Mouse (Mus musculus) kidney, postnatal 25 days (tissue): ENCODE results near the gene Ogdh.

Source experiments
- DNase-seq, 2 experiments: peaks; one replicate each; pipeline ENCODE4 v3.0.0; 2021; ENCODE audit warnings: mixed read lengths in 2 of 2

The Ogdh gene

GRCm38 (mm10) chr11:6296077-6296476 is 4.6 kb downstream of the Ogdh start:
- DNase-seq, result no peak

GRCm38 (mm10) chr11:6299435-6299834 is 8.0 kb downstream of the Ogdh start:
- no peak for DNase-seq

GRCm38 (mm10) chr11:6302793-6303192 is 11.4 kb downstream of the Ogdh start:
- DNase-seq, result peak; percentile 14 to 52

GRCm38 (mm10) chr11:6305943-6306430 is 14.6 kb downstream of the Ogdh start:
- DNase-seq, result no peak

GRCm38 (mm10) chr11:6308181-6308580 is 16.7 kb downstream of the Ogdh start:
- DNase-seq, result peak; percentile 41 to 68

- no peak for DNase-seq
Observed at GRCm38 (mm10) chr11:6313874-6314406, 22.5 kb downstream of the Ogdh start.

GRCm38 (mm10) chr11:6316821-6317220 is 25.4 kb downstream of the Ogdh start:
- no peak for DNase-seq

GRCm38 (mm10) chr11:6318559-6318958 is 27.1 kb downstream of the Ogdh start:
- DNase-seq, result no peak

GRCm38 (mm10) chr11:6319374-6319773 is 27.9 kb downstream of the Ogdh start:
- DNase-seq, result no peak

GRCm38 (mm10) chr11:6322086-6322485 is 30.7 kb downstream of the Ogdh start:
- no peak for DNase-seq

GRCm38 (mm10) chr11:6323348-6323747 is 31.9 kb downstream of the Ogdh start:
- DNase-seq, result no peak

GRCm38 (mm10) chr11:6331256-6331655 is 39.8 kb downstream of the Ogdh start:
- no peak for DNase-seq

GRCm38 (mm10) chr11:6332606-6333005 is 41.2 kb downstream of the Ogdh start:
- DNase-seq, result no peak

GRCm38 (mm10) chr11:6333403-6333802 is 42.0 kb downstream of the Ogdh start:
- DNase-seq, result no peak

GRCm38 (mm10) chr11:6335321-6335720 is 43.9 kb downstream of the Ogdh start:
- DNase-seq, result no peak

- peak; percentile 12 to 59 for DNase-seq
Observed at GRCm38 (mm10) chr11:6336689-6337088, 45.3 kb downstream of the Ogdh start.

GRCm38 (mm10) chr11:6345956-6346355 is 54.5 kb downstream of the Ogdh start:
- no peak for DNase-seq

GRCm38 (mm10) chr11:6346966-6347365 is 55.5 kb downstream of the Ogdh start:
- peak in 1 of 2 experiments; percentile 16 for DNase-seq

- DNase-seq, result no peak
Observed at GRCm38 (mm10) chr11:6348681-6349200, 57.3 kb downstream of the Ogdh start.

- no peak for DNase-seq
Observed at GRCm38 (mm10) chr11:6349586-6349985, 58.2 kb downstream of the Ogdh start.

- DNase-seq, result no peak
Observed at GRCm38 (mm10) chr11:6355106-6355505, 63.7 kb downstream of the Ogdh start.

GRCm38 (mm10) chr11:6364581-6365275 is 73.3 kb downstream of the Ogdh start:
- no peak for DNase-seq

- peak; percentile 83 to 85 for DNase-seq
Observed at GRCm38 (mm10) chr11:6365885-6366284, 74.5 kb downstream of the Ogdh start.

- no peak for DNase-seq
Observed at GRCm38 (mm10) chr11:6366434-6366833, 75.0 kb downstream of the Ogdh start.
